ENCODE assay signal across 10 mouse cellular contexts in the genomic region with DNA sequence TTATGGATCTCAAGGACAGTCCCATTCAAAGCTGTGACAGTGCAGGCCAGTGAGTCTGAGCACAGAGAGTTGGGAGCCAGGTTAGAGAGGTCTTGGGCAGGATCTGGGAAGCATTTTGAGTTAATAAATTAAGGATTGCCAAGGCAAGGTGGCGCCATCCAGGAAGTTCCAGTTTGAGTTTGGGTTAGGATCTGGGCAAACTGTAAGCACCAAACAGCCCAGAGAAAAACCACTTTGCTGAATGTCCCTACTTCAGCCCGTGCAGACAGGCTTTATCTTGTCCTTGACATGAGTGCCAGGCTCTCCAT.
DNase-seq lines count a peak whose midpoint lies in the region; ATAC-seq and TF ChIP-seq lines count a peak whose summit lies in the region.
"Had no signal": no experiment of that assay in that cellular context is flagged by ENCODE, and none has a peak within 500 bp of the region (broad histone marks: within the 10 kb centered on the region; RNA-seq: fewer than 3 reads in every experiment).

No protein-coding gene starts in this region.

- no peak overlapping the region for H3K4me3 ChIP-seq in forebrain, embryonic 11.5 days (ENCODE audit: low read depth, low read length)
- H3K4me3 ChIP-seq in forebrain, embryonic 16.5 days (replicated peaks; ENCODE audit: low read length), result no peak overlapping the region
- H3K4me3 ChIP-seq in lung, embryonic 15.5 days, result no peak overlapping the region
- no peak overlapping the region for H3K4me3 ChIP-seq in intestine, embryonic 14.5 days (ENCODE audit: low read depth, low read length)
- H3K4me3 ChIP-seq in small intestine, adult 2 months (ENCODE audit: low read depth, low read length), result no peak overlapping the region
- H3K4me3 ChIP-seq: myocyte had no signal

- H3K36me3 ChIP-seq in forebrain, embryonic 11.5 days (ENCODE audit: control insufficient read depth, insufficient read depth, low read length), result no peaks in the 10 kb centered on the region
- no peaks in the 10 kb centered on the region for H3K36me3 ChIP-seq in forebrain, embryonic 16.5 days (ENCODE audit: control insufficient read depth, insufficient read depth)
- H3K36me3 ChIP-seq in lung, embryonic 15.5 days, result no peaks in the 10 kb centered on the region
- no peaks in the 10 kb centered on the region for H3K36me3 ChIP-seq in intestine, embryonic 14.5 days (ENCODE audit: control insufficient read depth, insufficient read depth, low read length)
- H3K36me3 ChIP-seq in small intestine, adult 2 months (ENCODE audit: control insufficient read depth, insufficient read depth, low read length), result no peaks in the 10 kb centered on the region

- TF ChIP-seq POLR2A in small intestine, adult 2 months (IDR thresholded peaks at IDR 0.05; ENCODE audit: low read depth, low read length), result no peak

- ATAC-seq in forebrain, embryonic 11.5 days (replicated peaks; ENCODE audit: low FRiP score), result 0 out of 2 replicates have a peak, but pooled peaks have one; percentile 7
- no peak for ATAC-seq in forebrain, embryonic 16.5 days
- no peak for ATAC-seq in lung, embryonic 15.5 days (ENCODE audit: borderline replicate concordance, extremely low read depth, low FRiP score, low TSS enrichment)
- ATAC-seq in intestine, embryonic 14.5 days (replicated peaks; ENCODE audit: low FRiP score, low TSS enrichment, low read depth), result peak; percentile 16; the same call in 1 of the 2 replicates

- peak overlapping the region; percentile 79; the same call in 1 of the 2 replicates for H3K27ac ChIP-seq in forebrain, embryonic 11.5 days (ENCODE audit: low read depth, low read length)
- H3K27ac ChIP-seq in forebrain, embryonic 16.5 days (ENCODE audit: low read length), result no peak overlapping the region
- H3K27ac ChIP-seq in lung, embryonic 15.5 days, result peak overlapping the region; percentile 92
- H3K27ac ChIP-seq in intestine, embryonic 14.5 days (ENCODE audit: low read depth), result peak overlapping the region; percentile 81
- peak overlapping the region; percentile 71 for H3K27ac ChIP-seq in small intestine, adult 2 months (ENCODE audit: insufficient read depth, low read depth, low read length)

- H3K9me3 ChIP-seq in forebrain, embryonic 11.5 days (ENCODE audit: control insufficient read depth, low read length), result peaks cover 2% of the 10 kb centered on the region; the same call in 1 of the 2 replicates
- no peaks in the 10 kb centered on the region for H3K9me3 ChIP-seq in forebrain, embryonic 16.5 days (ENCODE audit: control insufficient read depth, low read length)
- no peaks in the 10 kb centered on the region for H3K9me3 ChIP-seq in lung, embryonic 15.5 days
- H3K9me3 ChIP-seq in intestine, embryonic 14.5 days (ENCODE audit: control insufficient read depth, low read length), result no peaks in the 10 kb centered on the region

- peak overlapping the region; percentile 47; the same call in 1 of the 2 replicates for H3K9ac ChIP-seq in forebrain, embryonic 11.5 days (ENCODE audit: low read length)
- no peak overlapping the region for H3K9ac ChIP-seq in forebrain, embryonic 16.5 days (replicated peaks; ENCODE audit: low read depth, low read length)
- H3K9ac ChIP-seq in lung, embryonic 15.5 days, result peak overlapping the region; percentile 10; the same call in 1 of the 2 replicates
- H3K9ac ChIP-seq in intestine, embryonic 14.5 days (ENCODE audit: low read length), result no peak overlapping the region

- H3K4me2 ChIP-seq in forebrain, embryonic 11.5 days (ENCODE audit: low read depth, low read length, severe bottlenecking), result no peak overlapping the region
- H3K4me2 ChIP-seq in forebrain, embryonic 16.5 days (ENCODE audit: low read length), result no peak overlapping the region
- no peak overlapping the region for H3K4me2 ChIP-seq in lung, embryonic 15.5 days
- H3K4me2 ChIP-seq in intestine, embryonic 14.5 days (ENCODE audit: low read length), result no peak overlapping the region

- no peak for TF ChIP-seq CTCF in small intestine, adult 2 months (IDR thresholded peaks at IDR 0.05; ENCODE audit: extremely low read depth, insufficient read length, insufficient replicate concordance, low read depth, low read length)

- DNase-seq in forebrain, embryonic 11.5 days (ENCODE audit: low spot score), result no peak
- no peak for DNase-seq in lung, postnatal 25 days (ENCODE audit: low spot score)
- peak; percentile 55 for DNase-seq in intestine, embryonic 14.5 days (ENCODE audit: low spot score)
- DNase-seq in right cerebral cortex, adult 18-20 months, result no peak
- DNase-seq in layer of hippocampus, postnatal 36 days, result no peak
- DNase-seq: cerebellum, adult 2 months had no signal

- H3K4me1 ChIP-seq in forebrain, embryonic 11.5 days (replicated peaks; ENCODE audit: control insufficient read depth, insufficient read depth, low read length), result peaks cover 13% of the 10 kb centered on the region
- no peaks in the 10 kb centered on the region for H3K4me1 ChIP-seq in forebrain, embryonic 16.5 days (replicated peaks; ENCODE audit: control insufficient read depth, insufficient read depth, low read length)
- peaks cover 69% of the 10 kb centered on the region for H3K4me1 ChIP-seq in lung, embryonic 15.5 days
- peaks cover 50% of the 10 kb centered on the region for H3K4me1 ChIP-seq in intestine, embryonic 14.5 days (replicated peaks; ENCODE audit: control insufficient read depth, insufficient read depth, low read length)
- peaks cover 34% of the 10 kb centered on the region for H3K4me1 ChIP-seq in small intestine, adult 2 months (ENCODE audit: control insufficient read depth, insufficient read depth, insufficient read length, low read length)

- no peaks in the 10 kb centered on the region for H3K27me3 ChIP-seq in forebrain, embryonic 11.5 days (ENCODE audit: control insufficient read depth, insufficient read depth, low read length)
- no peaks in the 10 kb centered on the region for H3K27me3 ChIP-seq in forebrain, embryonic 16.5 days (replicated peaks; ENCODE audit: control insufficient read depth, insufficient read depth, low read length)
- no peaks in the 10 kb centered on the region for H3K27me3 ChIP-seq in lung, embryonic 15.5 days
- no peaks in the 10 kb centered on the region for H3K27me3 ChIP-seq in intestine, embryonic 14.5 days (replicated peaks; ENCODE audit: control insufficient read depth, insufficient read depth, low read length)
- H3K27me3 ChIP-seq in small intestine, adult 2 months (ENCODE audit: control insufficient read depth, insufficient read depth, low read length), result no peaks in the 10 kb centered on the region

- WGBS in forebrain, embryonic 11.5 days, result 82% methylated on average over 2 of the region's 2 CpGs
- WGBS in forebrain, embryonic 16.5 days, result 62% methylated on average over 2 of the region's 2 CpGs
- WGBS in lung, embryonic 15.5 days, result 40% methylated on average over 2 of the region's 2 CpGs
- WGBS in intestine, embryonic 14.5 days, result 53% methylated on average over 2 of the region's 2 CpGs
- 32% methylated on average over 2 of the region's 2 CpGs for WGBS in small intestine, adult 2 months

Comparison
In these comparisons a context has a peak if more than half of its experiments do, and no peak if none do; other contexts are left out.
1. ATAC-seq: peak in forebrain, embryonic 11.5 days (single experiment) and intestine, embryonic 14.5 days (single experiment); none in forebrain, embryonic 16.5 days (single experiment) and lung, embryonic 15.5 days (single experiment).
2. H3K9ac ChIP-seq: peak in forebrain, embryonic 11.5 days (single experiment) and lung, embryonic 15.5 days (single experiment); none in forebrain, embryonic 16.5 days (single experiment) and intestine, embryonic 14.5 days (single experiment).